Mouse (Mus musculus) liver, embryonic 11.5 days (tissue): ENCODE measurements around the gene Klf15. TPM values are rescaled to one million over a fixed set of nuclear protein-coding genes. Genes with fewer than 3 reads are reported as not detected.
A peak's percentile ranks its signal among the peaks of the same experiment; 100 is the strongest.

Source experiments
- ATAC-seq: fragments of 200-750 bp; cut with Nextera tagmentation; replicated peaks from 2 replicates; pipeline ENCODE4 v1.8.0; 2017; ENCODE audit warnings: moderate number of reproducible peaks, mild to moderate bottlenecking, moderate TSS enrichment, moderate library complexity; ENCODE audit not compliant: low FRiP score
- DNase-seq: peaks from one replicate; pipeline ENCODE4 v3.0.0-alpha.2; 2017; ENCODE audit warnings: low spot score
- H3K27ac ChIP-seq: fragments of 300-500 bp; sonication (generic); 2 replicates; pipeline ENCODE4 v1.5.1; 2014; ENCODE audit warnings: mild to moderate bottlenecking, low read depth, low read length, control low read depth
- H3K27me3 ChIP-seq: fragments of 300-500 bp; sonication (generic); replicated peaks from 2 replicates; pipeline ENCODE4 v1.6.1; 2014; ENCODE audit warnings: low read length, mixed read lengths; ENCODE audit not compliant: control insufficient read depth, insufficient read depth
- H3K36me3 ChIP-seq: fragments of 300-500 bp; sonication (generic); 2 replicates; pipeline ENCODE4 v1.6.1; 2014; ENCODE audit warnings: mild to moderate bottlenecking, low read length, moderate library complexity, mixed read lengths; ENCODE audit not compliant: control insufficient read depth, insufficient read depth
- H3K4me1 ChIP-seq: fragments of 300-500 bp; sonication (generic); replicated peaks from 2 replicates; pipeline ENCODE4 v1.6.1; 2014; ENCODE audit warnings: low read length, mixed read lengths; ENCODE audit not compliant: control insufficient read depth, insufficient read depth
- H3K4me2 ChIP-seq: fragments of 300-500 bp; sonication (generic); 2 replicates; pipeline ENCODE4 v1.6.1; 2014; ENCODE audit warnings: mild to moderate bottlenecking, control low read depth, moderate library complexity
- H3K4me3 ChIP-seq: fragments of 300-500 bp; sonication (generic); 2 replicates; pipeline ENCODE4 v1.5.1; 2014; ENCODE audit warnings: low read depth, low read length, control low read depth
- H3K9ac ChIP-seq: fragments of 300-500 bp; sonication (generic); 2 replicates; pipeline ENCODE4 v1.6.1; 2014; ENCODE audit warnings: low read depth, low read length, control low read depth
- H3K9me3 ChIP-seq: fragments of 300-500 bp; sonication (generic); 2 replicates; pipeline ENCODE4 v1.6.1; 2016; ENCODE audit warnings: low read length, inconsistent platforms, mixed read lengths; ENCODE audit not compliant: control insufficient read depth
- WGBS: fragments of 180-500 bp; shearing (Covaris S2); extraction: QIAGEN DNeasy Blood & Tissue Kit; methylation state at CpG from one replicate; pipeline ENCODE4 v1.1.7; 2014; 5-methylcytosine and 5-hydroxymethylcytosine counted together
- polyA plus RNA-seq: library from polyadenylated mRNA; unstranded; fragments of >200 nt; fragmentation: Nextera tagmentation; extraction: Ambion mirVana; gene quantifications from 2 replicates; pipeline ENCODE4 v1.2.1, GENCODE M21; 2014

Gene Klf15
- polyA plus RNA-seq, 1 experiment from 2014 or later = 10.6 TPM

- no peaks in the 10 kb centered on the region for H3K9me3 ChIP-seq
- H3K36me3 ChIP-seq = no peaks in the 10 kb centered on the region
- H3K9ac ChIP-seq = no peak overlapping the region
- no peak overlapping the region for H3K4me3 ChIP-seq
- DNase-seq (no peak), ATAC-seq (no peak)
- H3K4me2 ChIP-seq = no peak overlapping the region
- H3K27ac ChIP-seq = no peak overlapping the region
- peaks cover 46% of the 10 kb centered on the region for H3K27me3 ChIP-seq
- peaks cover 7% of the 10 kb centered on the region for H3K4me1 ChIP-seq
- 38% methylated on average over 2 of the region's 2 CpGs for WGBS
These were observed 1.2 kb upstream of the Klf15 start for GRCm38 (mm10) chr6:90461181-90461580.

- peaks cover 46% of the 10 kb centered on the region for H3K27me3 ChIP-seq
- peak overlapping the region; percentile 91 for H3K4me2 ChIP-seq
- no peak overlapping the region for H3K27ac ChIP-seq
- no peak overlapping the region for H3K9ac ChIP-seq
- ATAC-seq (no peak), DNase-seq (no peak)
- H3K4me3 ChIP-seq = peak overlapping the region; percentile 64
- no peaks in the 10 kb centered on the region for H3K36me3 ChIP-seq
- WGBS = 14% methylated on average over 12 of the region's 12 CpGs
- H3K9me3 ChIP-seq = no peaks in the 10 kb centered on the region
- H3K4me1 ChIP-seq = peaks cover 7% of the 10 kb centered on the region
These were observed 605 bp upstream of the Klf15 start for GRCm38 (mm10) chr6:90461771-90462170.

DNA sequence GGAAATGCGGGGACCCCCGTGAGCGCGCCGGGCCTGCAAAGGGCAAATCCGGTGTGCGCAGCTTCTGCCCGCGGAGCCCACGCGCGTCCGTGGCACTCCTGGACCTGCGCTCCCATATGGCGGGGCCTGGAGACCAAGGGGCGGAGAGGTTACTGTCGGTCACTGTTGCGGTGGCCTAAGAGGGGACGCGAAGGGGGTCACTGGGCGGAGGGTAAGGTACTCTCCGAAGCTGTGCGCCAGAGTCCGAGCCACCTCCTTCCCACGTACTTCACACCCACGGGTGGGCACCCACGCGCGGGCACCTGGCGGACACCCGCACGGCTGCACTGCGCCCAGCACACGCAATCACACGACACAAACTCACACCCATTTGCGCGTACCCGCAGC, 458 bp downstream of the Klf15 start:
- 0 out of 2 replicates have a peak, but pooled peaks have one; percentile 3 for ATAC-seq
- peak; percentile 40 for DNase-seq
- Histone ChIP-seq H3K9me3 (no peaks in the 10 kb centered on the region), H3K36me3 (no peaks in the 10 kb centered on the region), H3K4me1 (peaks cover 7% of the 10 kb centered on the region), H3K4me3 (peak overlapping the region; percentile 64), H3K27ac (peak overlapping the region; percentile 74), H3K9ac (peak overlapping the region; percentile 55), H3K4me2 (peak overlapping the region; percentile 91), H3K27me3 (peaks cover 46% of the 10 kb centered on the region)
- 2% methylated on average over 38 of the region's 38 CpGs for WGBS

GRCm38 (mm10) chr6:90463228-90463862, 969 bp downstream of the Klf15 start:
- peak overlapping the region; percentile 74 for H3K27ac ChIP-seq

GRCm38 (mm10) chr6:90463890-90464421, 1.6 kb downstream of the Klf15 start:
- Histone ChIP-seq H3K4me2 (peak overlapping the region; percentile 91), H3K27ac (no peak overlapping the region; the same call in 1 of the 2 replicates), H3K4me1 (peaks cover 7% of the 10 kb centered on the region), H3K9ac (no peak overlapping the region), H3K36me3 (no peaks in the 10 kb centered on the region), H3K27me3 (peaks cover 46% of the 10 kb centered on the region), H3K4me3 (peak overlapping the region; percentile 64), H3K9me3 (no peaks in the 10 kb centered on the region)
- no peak for ATAC-seq
- no peak for DNase-seq
- 40% methylated on average over 7 of the region's 7 CpGs for whole genome bisulfite sequencing

More at GRCm38 (mm10) chr6:90463228-90463862, 969 bp downstream of the Klf15 start:
- ATAC-seq (peak; percentile 72), DNase-seq (peak; percentile 76)
- H3K9me3 ChIP-seq = no peaks in the 10 kb centered on the region
- peak overlapping the region; percentile 91 for H3K4me2 ChIP-seq
- peaks cover 46% of the 10 kb centered on the region for H3K27me3 ChIP-seq
- peaks cover 7% of the 10 kb centered on the region for H3K4me1 ChIP-seq
- WGBS = under 1% methylated on average over 31 of the region's 31 CpGs
- no peaks in the 10 kb centered on the region for H3K36me3 ChIP-seq
- peak overlapping the region; percentile 55 for H3K9ac ChIP-seq
- H3K4me3 ChIP-seq = peak overlapping the region; percentile 64

DNA sequence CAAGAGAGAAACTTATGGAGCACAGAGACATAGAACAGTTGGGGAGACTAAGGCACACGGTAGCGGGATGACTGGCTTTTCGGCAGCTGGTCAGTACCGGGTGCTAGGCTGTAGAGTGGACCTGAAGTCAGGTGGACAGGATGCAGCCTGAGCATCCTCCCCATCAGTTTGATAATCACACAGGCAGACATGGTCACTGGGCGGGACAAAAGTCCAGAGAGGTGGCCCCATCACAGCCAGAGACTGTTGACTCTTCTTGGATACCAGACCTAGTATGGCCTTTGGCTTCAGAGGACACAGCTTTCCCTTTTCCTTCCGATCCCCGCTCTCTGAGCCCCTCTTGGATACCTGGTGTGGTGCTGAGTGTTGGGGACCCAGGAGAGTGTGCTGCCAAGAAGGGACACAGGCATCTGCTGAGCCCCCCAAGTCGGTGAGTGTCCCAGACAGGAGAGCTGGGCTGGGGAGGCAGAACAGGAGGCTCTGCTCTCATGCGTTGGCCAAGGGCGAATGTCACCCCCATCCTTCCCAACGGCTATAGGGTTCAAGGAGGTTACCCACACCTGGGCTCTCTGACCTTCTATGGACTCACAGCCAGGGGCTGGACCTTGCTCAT, 2.8 kb downstream of the Klf15 start:
- Histone ChIP-seq H3K27ac (peak overlapping the region; percentile 62; the same call in 1 of the 2 replicates), H3K4me2 (peak overlapping the region; percentile 2; the same call in 1 of the 2 replicates), H3K27me3 (peaks cover 46% of the 10 kb centered on the region), H3K9me3 (no peaks in the 10 kb centered on the region), H3K4me3 (no peak overlapping the region), H3K36me3 (no peaks in the 10 kb centered on the region), H3K4me1 (peaks cover 7% of the 10 kb centered on the region), H3K9ac (no peak overlapping the region)
- ATAC-seq = no peak
- no peak for DNase-seq
- WGBS = 79% methylated on average over 11 of the region's 11 CpGs

GRCm38 (mm10) chr6:90466079-90466478, 3.7 kb downstream of the Klf15 start:
- Histone ChIP-seq H3K36me3 (no peaks in the 10 kb centered on the region), H3K27me3 (peaks cover 39% of the 10 kb centered on the region), H3K4me2 (peak overlapping the region; percentile 18; the same call in 1 of the 2 replicates), H3K9me3 (no peaks in the 10 kb centered on the region), H3K9ac (no peak overlapping the region), H3K4me1 (peaks cover 7% of the 10 kb centered on the region), H3K27ac (peak overlapping the region; percentile 62), H3K4me3 (no peak overlapping the region)
- ATAC-seq = no peak
- DNase-seq = no peak
- WGBS = 74% methylated on average over 10 of the region's 10 CpGs

DNA sequence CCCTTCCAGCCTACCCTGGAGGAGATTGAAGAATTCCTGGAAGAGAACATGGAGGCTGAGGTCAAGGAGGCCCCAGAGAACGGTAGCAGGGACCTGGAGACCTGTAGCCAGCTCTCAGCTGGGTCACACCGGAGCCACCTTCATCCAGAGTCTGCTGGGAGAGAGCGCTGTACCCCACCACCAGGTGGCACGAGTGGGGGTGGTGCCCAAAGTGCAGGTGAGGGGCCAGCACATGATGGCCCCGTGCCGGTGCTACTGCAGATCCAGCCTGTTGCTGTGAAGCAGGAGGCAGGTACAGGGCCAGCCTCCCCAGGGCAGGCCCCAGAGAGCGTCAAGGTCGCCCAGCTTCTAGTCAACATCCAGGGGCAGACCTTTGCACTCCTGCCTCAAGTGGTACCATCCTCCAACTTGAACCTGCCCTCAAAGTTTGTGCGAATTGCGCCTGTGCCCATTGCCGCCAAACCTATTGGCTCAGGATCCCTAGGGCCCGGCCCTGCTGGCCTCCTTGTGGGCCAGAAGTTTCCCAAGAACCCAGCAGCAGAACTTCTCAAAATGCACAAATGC, 4.6 kb downstream of the Klf15 start:
- H3K27me3 ChIP-seq = peaks cover 31% of the 10 kb centered on the region
- WGBS = 81% methylated on average over 12 of the region's 12 CpGs
- ATAC-seq = no peak
- peaks cover 7% of the 10 kb centered on the region; the same call in 1 of the 2 replicates for H3K4me1 ChIP-seq
- H3K4me2 ChIP-seq = no peak overlapping the region
- no peaks in the 10 kb centered on the region for H3K9me3 ChIP-seq
- no peaks in the 10 kb centered on the region for H3K36me3 ChIP-seq
- DNase-seq = no peak
- peak overlapping the region; percentile 62; the same call in 1 of the 2 replicates for H3K27ac ChIP-seq
- no peak overlapping the region for H3K4me3 ChIP-seq
- H3K9ac ChIP-seq = no peak overlapping the region
